Mouse (Mus musculus): Measurements from ENCODE around the gene Hapln4.

DNA sequence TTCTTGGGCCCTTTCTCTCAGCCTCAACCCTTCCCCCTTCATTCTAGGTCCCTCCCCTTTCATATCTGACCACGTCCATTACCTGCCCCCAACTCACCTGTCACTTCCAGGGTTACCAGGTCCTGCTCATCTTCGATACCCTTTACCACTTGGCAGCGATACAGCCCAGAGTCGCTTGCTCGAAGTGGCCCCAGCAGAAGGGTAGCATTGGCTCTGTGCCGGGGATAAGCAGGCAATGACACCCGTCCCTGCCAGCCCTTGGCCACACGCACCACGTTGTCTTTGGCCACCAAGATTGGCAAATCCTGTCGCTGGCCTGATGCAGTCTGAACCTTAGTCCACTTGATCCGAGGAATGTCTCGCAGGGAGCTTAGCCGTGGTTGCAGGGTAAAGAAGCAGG lies 31.6 kb downstream of the Hapln4 start:
- TF ChIP-seq CTCF (IDR thresholded peaks at IDR 0.05; ENCODE audit: borderline replicate concordance, insufficient read depth, low read length) (no peak), POLR2A (IDR thresholded peaks at IDR 0.05; ENCODE audit: low read depth, low read length) (no peak)
